25 mouse cellular contexts compared by ENCODE assay signal in the genomic region with DNA sequence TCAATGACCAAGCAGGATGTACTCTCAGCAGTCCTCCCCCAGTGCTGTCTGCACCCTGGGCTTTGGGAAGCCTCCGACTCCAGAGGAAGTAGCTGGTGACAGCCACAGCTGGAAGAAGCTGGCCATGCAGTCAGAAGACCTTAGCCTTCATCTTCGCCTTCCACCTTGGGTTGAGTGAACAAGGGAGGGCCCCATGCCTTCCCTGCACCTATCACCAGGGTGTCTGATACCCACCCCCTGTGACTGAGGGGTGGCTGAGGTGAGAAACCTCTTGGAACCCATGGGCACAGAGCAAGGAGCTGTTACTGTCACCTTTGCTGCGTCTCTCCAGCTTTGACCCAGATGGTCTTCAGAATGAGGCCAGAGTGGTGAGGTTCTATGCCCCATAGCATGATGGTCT.
"Had no signal": no experiment of that assay in that cellular context is flagged by ENCODE, and none has a peak within 500 bp of the region (broad histone marks: within the 10 kb centered on the region; RNA-seq: fewer than 3 reads in every experiment).

No protein-coding gene starts in this region.

- H3K36me3 ChIP-seq: heart, embryonic 13.5 days; heart, embryonic 15.5 days; hindbrain, embryonic 10.5 days; hindbrain, embryonic 12.5 days; intestine, embryonic 15.5 days; limb, embryonic 10.5 days; limb, embryonic 12.5 days had no signal

- H3K4me2 ChIP-seq: heart, embryonic 13.5 days; heart, embryonic 15.5 days; hindbrain, embryonic 12.5 days; hindbrain, embryonic 14.5 days; intestine, embryonic 15.5 days; limb, embryonic 12.5 days; liver, embryonic 11.5 days had no signal

- H3K4me3 ChIP-seq: gastrocnemius, adult 2 months; heart, adult 2 months; heart, embryonic 13.5 days; heart, embryonic 15.5 days; hindbrain, embryonic 10.5 days; hindbrain, embryonic 12.5 days; intestine, embryonic 15.5 days; layer of hippocampus, adult 2 months; left cerebral cortex, adult 2 months; limb, embryonic 10.5 days; limb, embryonic 12.5 days had no signal

- H3K27ac ChIP-seq: gastrocnemius, adult 2 months; heart, adult 2 months; heart, embryonic 13.5 days; heart, embryonic 15.5 days; hindbrain, embryonic 10.5 days; hindbrain, embryonic 12.5 days; hindbrain, embryonic 14.5 days; intestine, embryonic 15.5 days; layer of hippocampus, adult 2 months; left cerebral cortex, adult 2 months; limb, embryonic 10.5 days; limb, embryonic 12.5 days had no signal

- ATAC-seq: hindbrain, embryonic 16.5 days; inflammation-experienced regulatory T-cells, adult 6 months; intestine, embryonic 15.5 days; intestine, postnatal 0 days had no signal

- H3K9ac ChIP-seq: heart, embryonic 13.5 days; heart, embryonic 15.5 days; hindbrain, embryonic 12.5 days; hindbrain, embryonic 14.5 days; intestine, embryonic 15.5 days; limb, embryonic 12.5 days had no signal

- H3K27me3 ChIP-seq: heart, embryonic 13.5 days; heart, embryonic 15.5 days; hindbrain, embryonic 12.5 days; intestine, embryonic 15.5 days; limb, embryonic 12.5 days had no signal

- H3K9me3 ChIP-seq: heart, embryonic 13.5 days; heart, embryonic 15.5 days; hindbrain, embryonic 10.5 days; hindbrain, embryonic 12.5 days; intestine, embryonic 15.5 days; limb, embryonic 10.5 days; limb, embryonic 12.5 days had no signal

- H3K4me1 ChIP-seq: intestine, embryonic 15.5 days; limb, embryonic 12.5 days had no signal

- DNase-seq: gastrocnemius, adult 2 months; gastrocnemius, postnatal 10 days; gastrocnemius, postnatal 25 days; heart, adult 2 months; heart, postnatal 4 days; kidney, adult 18-20 months; kidney, adult 8-10 months; kidney, postnatal 10 days; kidney, postnatal 25 days; kidney, postnatal 4 days; liver had no signal
